Mouse (Mus musculus) midbrain, postnatal 0 days (tissue): ENCODE data around the gene Mast4. TPM values are rescaled to one million over a fixed set of nuclear protein-coding genes. Genes with fewer than 3 reads are reported as not detected.
A peak's percentile ranks its signal among the peaks of the same experiment; 100 is the strongest.

Experiments used
- ATAC-seq: fragments of 200-750 bp; cut with Nextera tagmentation; 2 replicates; pipeline ENCODE4 v1.8.0; 2017; ENCODE audit warnings: moderate number of reproducible peaks, mild to moderate bottlenecking, moderate TSS enrichment, moderate library complexity; ENCODE audit not compliant: low FRiP score
- DNase-seq: peaks from one replicate; pipeline ENCODE4 v3.0.0-alpha.2; 2015; ENCODE audit warnings: low spot score
- H3K27ac ChIP-seq: fragments of 300-500 bp; sonication (generic); 2 replicates; pipeline ENCODE4 v1.5.1; 2014; ENCODE audit warnings: low read depth, mild to moderate bottlenecking, low read length, mixed read lengths
- H3K27me3 ChIP-seq: fragments of 300-500 bp; sonication (generic); 2 replicates; pipeline ENCODE4 v1.6.1; 2014; ENCODE audit warnings: low read length, control low read depth, mixed read lengths; ENCODE audit not compliant: insufficient read depth
- H3K36me3 ChIP-seq: fragments of 300-500 bp; sonication (generic); 2 replicates; pipeline ENCODE4 v1.6.1; 2014; ENCODE audit warnings: low read length, control low read depth, mixed read lengths; ENCODE audit not compliant: insufficient read depth
- H3K4me1 ChIP-seq: fragments of 300-500 bp; sonication (generic); 2 replicates; pipeline ENCODE4 v1.6.1; 2014; ENCODE audit warnings: mild to moderate bottlenecking, control low read depth, antibody characterized with exemption, low read length, mixed read lengths; ENCODE audit not compliant: insufficient read depth
- H3K4me2 ChIP-seq: fragments of 300-500 bp; sonication (generic); 2 replicates; pipeline ENCODE4 v1.6.1; 2014; ENCODE audit warnings: low read depth, mild to moderate bottlenecking, low read length, mixed read lengths; ENCODE audit not compliant: poor library complexity, severe bottlenecking
- H3K4me3 ChIP-seq: fragments of 300-500 bp; sonication (generic); 2 replicates; pipeline ENCODE4 v1.5.1; 2014; ENCODE audit warnings: low read depth, mild to moderate bottlenecking, low read length, moderate library complexity
- H3K9ac ChIP-seq: fragments of 300-500 bp; sonication (generic); replicated peaks from 2 replicates; pipeline ENCODE4 v1.6.1; 2014; ENCODE audit warnings: mild to moderate bottlenecking, low read length, moderate library complexity, mixed read lengths; ENCODE audit not compliant: poor library complexity, severe bottlenecking
- H3K9me3 ChIP-seq: fragments of 300-500 bp; sonication (generic); 2 replicates; pipeline ENCODE4 v1.6.1; 2016; ENCODE audit warnings: low read length, control low read depth
- CTCF ChIP-seq: IDR thresholded peaks from 2 replicates; pipeline ENCODE4 v1.5.1; 2016; ENCODE audit warnings: antibody characterized with exemption, mild to moderate bottlenecking
- WGBS: fragments of 180-500 bp; shearing (Covaris S2); extraction: QIAGEN DNeasy Blood & Tissue Kit; methylation state at CpG from one replicate; pipeline ENCODE4 v1.1.7; 2014; 5-methylcytosine and 5-hydroxymethylcytosine counted together
- polyA plus RNA-seq: library from polyadenylated mRNA; unstranded; fragments of >200 nt; fragmentation: Nextera tagmentation; extraction: Ambion mirVana; gene quantifications from 2 replicates; pipeline ENCODE4 v1.2.1, GENCODE M21; 2015
- total RNA-seq: library from RNA; depleted of rRNA; stranded (reverse); fragments of >200 nt; gene quantifications from 2 replicates; pipeline ENCODE4 v1.2.3, GENCODE M21; 2014

Mast4 gene
- total and polyA plus RNA-seq, 2 experiments from 2014 or later = 28.7 to 39.8 TPM

- H3K4me1 ChIP-seq = no peaks in the 10 kb centered on the region; the same call in 1 of the 2 replicates
- no peak overlapping the region for H3K9ac ChIP-seq
- no peaks in the 10 kb centered on the region for H3K27me3 ChIP-seq
- no peak for TF ChIP-seq CTCF
- DNase-seq (no peak), ATAC-seq (no peak)
- H3K4me3 ChIP-seq = no peak overlapping the region
- WGBS = 74% methylated on average over 4 of the region's 4 CpGs
- H3K4me2 ChIP-seq = no peak overlapping the region
- H3K27ac ChIP-seq = no peak overlapping the region
- no peaks in the 10 kb centered on the region for H3K9me3 ChIP-seq
- H3K36me3 ChIP-seq = no peaks in the 10 kb centered on the region
Observed at GRCm38 (mm10) chr13:102869541-102869940, 464.8 kb downstream of the Mast4 start.

- H3K4me1 ChIP-seq = no peaks in the 10 kb centered on the region; the same call in 1 of the 2 replicates
- H3K27me3 ChIP-seq = no peaks in the 10 kb centered on the region
- no peak overlapping the region for H3K9ac ChIP-seq
- no peaks in the 10 kb centered on the region for H3K9me3 ChIP-seq
- no peak overlapping the region for H3K27ac ChIP-seq
- no peak overlapping the region for H3K4me2 ChIP-seq
- DNase-seq (no peak), ATAC-seq (no peak)
- TF ChIP-seq CTCF = no peak
- H3K36me3 ChIP-seq = no peaks in the 10 kb centered on the region
- H3K4me3 ChIP-seq = no peak overlapping the region
Observed at GRCm38 (mm10) chr13:102866816-102867215, 467.5 kb downstream of the Mast4 start.

DNA sequence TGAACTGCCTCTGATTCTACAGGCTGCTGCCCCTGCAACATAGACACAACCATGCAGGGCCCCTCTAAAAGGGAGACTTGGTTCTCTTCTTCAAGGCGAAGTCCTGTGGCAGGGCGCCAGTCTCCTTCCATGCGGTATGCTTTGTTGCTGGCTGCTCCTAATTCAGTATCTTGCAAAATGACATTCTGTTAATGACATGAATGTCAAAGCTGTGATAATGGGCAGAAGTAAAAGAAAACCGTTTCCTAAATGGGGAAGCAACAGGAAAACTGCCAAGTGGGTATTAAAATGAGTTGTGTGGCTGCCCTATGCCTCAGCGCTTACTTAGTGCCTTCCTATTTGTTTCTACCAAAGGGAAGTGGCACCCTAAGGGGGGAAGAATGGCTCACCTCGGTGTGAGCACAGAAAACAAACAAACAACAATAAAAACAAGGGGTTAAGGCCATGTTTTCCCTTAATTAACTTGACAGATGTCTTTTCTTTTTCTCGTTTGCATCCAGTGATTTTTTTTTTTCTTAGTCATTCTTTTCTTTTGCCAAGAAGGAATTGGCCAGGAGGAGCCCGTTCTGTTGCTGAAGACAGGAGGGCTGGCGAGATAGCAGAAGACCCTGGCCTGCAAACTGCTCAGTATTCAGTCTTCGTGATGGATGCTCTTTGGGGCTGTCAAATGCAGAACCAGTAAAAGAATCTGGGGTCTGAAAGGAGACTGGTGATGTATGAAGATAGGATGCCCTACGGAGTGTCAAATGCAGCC lies 468.1 kb downstream of the Mast4 start:
- TF ChIP-seq CTCF = no peak
- Histone ChIP-seq H3K9ac (no peak overlapping the region), H3K4me2 (no peak overlapping the region), H3K27ac (0 out of 2 replicates have a peak overlapping the region, but pooled peaks have one; percentile 3), H3K4me1 (no peaks in the 10 kb centered on the region; the same call in 1 of the 2 replicates), H3K27me3 (no peaks in the 10 kb centered on the region), H3K4me3 (no peak overlapping the region), H3K36me3 (no peaks in the 10 kb centered on the region), H3K9me3 (no peaks in the 10 kb centered on the region)
- DNase-seq = peak; percentile 63
- WGBS = 45% methylated on average over 11 of the region's 11 CpGs
- no peak for ATAC-seq

DNA sequence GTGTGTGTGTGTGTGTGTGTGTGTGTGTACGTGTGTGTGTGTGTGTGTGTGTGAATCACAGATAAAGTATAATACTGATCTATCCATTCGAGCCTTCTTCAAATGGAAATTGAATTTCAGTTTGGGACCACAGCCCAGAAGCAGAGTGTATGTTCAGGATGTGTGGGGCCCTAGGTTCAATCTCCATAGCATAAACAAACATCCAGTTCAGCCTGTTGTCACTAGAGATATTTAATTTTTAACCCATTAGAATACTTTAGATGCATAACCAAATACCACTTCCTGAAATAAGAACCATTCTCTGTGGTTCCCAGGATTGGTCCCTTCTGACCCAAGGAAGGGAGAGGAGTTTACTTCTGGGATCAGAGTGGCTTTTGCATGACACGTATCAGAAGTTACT lies 468.8 kb downstream of the Mast4 start:
- Histone ChIP-seq H3K27me3 (no peaks in the 10 kb centered on the region), H3K4me2 (no peak overlapping the region), H3K9ac (no peak overlapping the region), H3K27ac (no peak overlapping the region), H3K4me3 (no peak overlapping the region), H3K9me3 (no peaks in the 10 kb centered on the region), H3K4me1 (no peaks in the 10 kb centered on the region; the same call in 1 of the 2 replicates), H3K36me3 (no peaks in the 10 kb centered on the region)
- ATAC-seq (no peak), DNase-seq (no peak)
- TF ChIP-seq CTCF = no peak
- 80% methylated on average over 3 of the region's 3 CpGs for WGBS

- no peak for ATAC-seq
- Histone ChIP-seq H3K9me3 (no peaks in the 10 kb centered on the region), H3K27me3 (no peaks in the 10 kb centered on the region), H3K27ac (no peak overlapping the region), H3K4me3 (no peak overlapping the region), H3K36me3 (no peaks in the 10 kb centered on the region), H3K9ac (no peak overlapping the region), H3K4me2 (no peak overlapping the region), H3K4me1 (no peaks in the 10 kb centered on the region; the same call in 1 of the 2 replicates)
- no peak for TF ChIP-seq CTCF
- WGBS = 84% methylated on average over 1 of the region's 1 CpGs
- no peak for DNase-seq
Observed at GRCm38 (mm10) chr13:102864840-102865239, 469.5 kb downstream of the Mast4 start.

DNA sequence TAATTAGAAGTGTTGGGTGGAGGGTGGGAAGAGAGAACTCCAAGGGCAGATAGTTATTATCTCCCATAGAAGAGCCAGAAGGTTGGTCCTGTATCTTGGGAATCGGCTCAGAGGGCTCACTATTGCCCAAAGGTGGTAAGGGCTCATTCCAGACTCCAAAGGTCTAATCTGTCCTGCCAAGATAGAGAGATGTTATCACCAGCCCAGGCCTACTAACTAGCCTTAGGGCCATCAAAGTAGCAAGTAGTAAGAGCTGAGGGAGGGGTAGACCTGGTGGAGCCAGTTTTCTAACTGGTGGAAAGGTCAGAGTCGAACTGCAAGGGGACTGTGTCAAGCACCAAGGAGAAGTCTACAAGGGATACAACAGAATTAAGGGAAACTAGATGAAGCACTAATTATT lies 470.2 kb downstream of the Mast4 start:
- Histone ChIP-seq H3K36me3 (no peaks in the 10 kb centered on the region), H3K27me3 (no peaks in the 10 kb centered on the region), H3K9me3 (no peaks in the 10 kb centered on the region), H3K4me2 (no peak overlapping the region), H3K4me3 (no peak overlapping the region), H3K27ac (no peak overlapping the region), H3K9ac (no peak overlapping the region), H3K4me1 (no peaks in the 10 kb centered on the region; the same call in 1 of the 2 replicates)
- DNase-seq (no peak), ATAC-seq (no peak)
- no peak for TF ChIP-seq CTCF
- WGBS = 91% methylated on average over 2 of the region's 2 CpGs
